Mouse (Mus musculus): ENCODE measurements around the gene Abca8a. TPM values are rescaled to one million over a fixed set of nuclear protein-coding genes. Genes with fewer than 3 reads are reported as not detected.

The Abca8a gene
- 0.04 and 0.32 TPM in 2 replicates for polyA plus RNA-seq (2014; fragmentation: Nextera tagmentation; extraction: Ambion mirVana)

DNA sequence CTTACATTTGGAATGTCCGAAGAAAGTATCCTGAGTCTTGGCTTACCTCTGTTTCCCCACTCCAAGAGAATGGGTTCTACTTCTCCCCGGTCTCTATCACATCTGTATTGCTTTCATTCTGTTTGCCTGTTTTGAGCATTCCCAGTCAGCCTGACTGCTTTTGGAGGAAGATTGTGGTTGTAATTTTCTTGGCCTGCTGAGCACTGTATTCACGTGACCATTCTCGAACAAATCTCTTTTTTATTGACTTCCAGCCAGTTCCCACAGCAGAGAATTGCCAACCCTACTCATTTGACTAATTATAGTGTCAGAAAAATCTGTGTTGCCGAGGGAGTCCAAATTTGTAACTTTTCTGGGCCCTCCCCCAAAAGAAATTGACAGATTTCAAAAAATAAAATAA lies at the start of gene Abca8a:
Gene Abca8a, minus strand, starts transcription at position 121 of the 400 bp plus-strand sequence.
- no peak within 1 kb of the TSS for H3K4me2 ChIP-seq (ENCODE audit: low read length)

GRCm38 (mm10) chr11:110145421-110145820 lies 49.6 kb upstream of the Abca8a start:
- Histone ChIP-seq H3K27me3 (ENCODE audit: control insufficient read depth, insufficient read depth, low read length) (no peaks in the 10 kb centered on the region), H3K4me1 (ENCODE audit: control insufficient read depth, insufficient read depth, low read length) (no peaks in the 10 kb centered on the region), H3K9me3 (ENCODE audit: control insufficient read depth, low read length) (no peaks in the 10 kb centered on the region), H3K36me3 (ENCODE audit: control insufficient read depth, insufficient read depth, low read length) (no peaks in the 10 kb centered on the region), H3K27ac (replicated peaks; ENCODE audit: low read depth, low read length) (no peak overlapping the region), H3K4me2 (ENCODE audit: low read length) (no peak overlapping the region), H3K9ac (replicated peaks; ENCODE audit: low read length) (no peak overlapping the region), H3K4me3 (replicated peaks; ENCODE audit: low read depth, low read length) (no peak overlapping the region)
- WGBS: 90% methylated on average over 11 of the region's 11 CpGs
- no peak for DNase-seq
- no peak for ATAC-seq (ENCODE audit: low FRiP score, low TSS enrichment)

More for the DNA sequence above, at the start of gene Abca8a:
- no peak within 1 kb of the TSS for H3K4me3 ChIP-seq (replicated peaks; ENCODE audit: low read depth, low read length)
- H3K4me1 ChIP-seq (ENCODE audit: control insufficient read depth, insufficient read depth, low read length): no peaks in the 10 kb centered on the region
- ATAC-seq (ENCODE audit: low FRiP score, low TSS enrichment) (no peak), DNase-seq (no peak)
- no peaks in the 10 kb centered on the region for H3K9me3 ChIP-seq (ENCODE audit: control insufficient read depth, low read length)
- no peaks in the 10 kb centered on the region for H3K27me3 ChIP-seq (ENCODE audit: control insufficient read depth, insufficient read depth, low read length)
- 86% methylated on average over 5 of the region's 5 CpGs for WGBS
- no peaks in the 10 kb centered on the region for H3K36me3 ChIP-seq (ENCODE audit: control insufficient read depth, insufficient read depth, low read length)
- no peak within 1 kb of the TSS for H3K27ac ChIP-seq (replicated peaks; ENCODE audit: low read depth, low read length)
- H3K9ac ChIP-seq (replicated peaks; ENCODE audit: low read length): no peak within 1 kb of the TSS

GRCm38 (mm10) chr11:110130760-110131159 lies 35.0 kb upstream of the Abca8a start:
- Histone ChIP-seq H3K9me3 (ENCODE audit: control insufficient read depth, low read length) (no peaks in the 10 kb centered on the region), H3K27me3 (ENCODE audit: control insufficient read depth, insufficient read depth, low read length) (no peaks in the 10 kb centered on the region), H3K4me1 (ENCODE audit: control insufficient read depth, insufficient read depth, low read length) (no peaks in the 10 kb centered on the region), H3K4me2 (ENCODE audit: low read length) (no peak overlapping the region), H3K36me3 (ENCODE audit: control insufficient read depth, insufficient read depth, low read length) (no peaks in the 10 kb centered on the region), H3K27ac (replicated peaks; ENCODE audit: low read depth, low read length) (no peak overlapping the region), H3K9ac (replicated peaks; ENCODE audit: low read length) (no peak overlapping the region), H3K4me3 (replicated peaks; ENCODE audit: low read depth, low read length) (no peak overlapping the region)
- DNase-seq: no peak
- WGBS: 92% methylated on average over 5 of the region's 5 CpGs
- ATAC-seq (ENCODE audit: low FRiP score, low TSS enrichment): no peak

GRCm38 (mm10) chr11:110111137-110111536 lies 15.4 kb upstream of the Abca8a start:
- DNase-seq: peak; percentile 51
- no peak for ATAC-seq (ENCODE audit: low FRiP score, low TSS enrichment)
- Histone ChIP-seq H3K36me3 (ENCODE audit: control insufficient read depth, insufficient read depth, low read length) (no peaks in the 10 kb centered on the region), H3K4me1 (ENCODE audit: control insufficient read depth, insufficient read depth, low read length) (no peaks in the 10 kb centered on the region), H3K4me2 (ENCODE audit: low read length) (no peak overlapping the region), H3K4me3 (replicated peaks; ENCODE audit: low read depth, low read length) (no peak overlapping the region), H3K9me3 (ENCODE audit: control insufficient read depth, low read length) (no peaks in the 10 kb centered on the region), H3K27me3 (ENCODE audit: control insufficient read depth, insufficient read depth, low read length) (no peaks in the 10 kb centered on the region), H3K27ac (replicated peaks; ENCODE audit: low read depth, low read length) (no peak overlapping the region), H3K9ac (replicated peaks; ENCODE audit: low read length) (no peak overlapping the region)
- WGBS: 55% methylated on average over 4 of the region's 4 CpGs

- H3K4me1 ChIP-seq (ENCODE audit: control insufficient read depth, insufficient read depth, low read length): no peaks in the 10 kb centered on the region
- no peak overlapping the region for H3K9ac ChIP-seq (replicated peaks; ENCODE audit: low read length)
- ATAC-seq (ENCODE audit: low FRiP score, low TSS enrichment) (no peak), DNase-seq (no peak)
- WGBS: 88% methylated on average over 7 of the region's 7 CpGs
- H3K27ac ChIP-seq (replicated peaks; ENCODE audit: low read depth, low read length): no peak overlapping the region
- no peaks in the 10 kb centered on the region for H3K9me3 ChIP-seq (ENCODE audit: control insufficient read depth, low read length)
- H3K27me3 ChIP-seq (ENCODE audit: control insufficient read depth, insufficient read depth, low read length): no peaks in the 10 kb centered on the region
- H3K36me3 ChIP-seq (ENCODE audit: control insufficient read depth, insufficient read depth, low read length): no peaks in the 10 kb centered on the region
- H3K4me2 ChIP-seq (ENCODE audit: low read length): no peak overlapping the region
- no peak overlapping the region for H3K4me3 ChIP-seq (replicated peaks; ENCODE audit: low read depth, low read length)
These were observed 5.7 kb upstream of the Abca8a start for GRCm38 (mm10) chr11:110101437-110101836.

GRCm38 (mm10) chr11:110098901-110099300 lies 3.1 kb upstream of the Abca8a start:
- Histone ChIP-seq H3K36me3 (ENCODE audit: control insufficient read depth, insufficient read depth, low read length) (no peaks in the 10 kb centered on the region), H3K4me3 (replicated peaks; ENCODE audit: low read depth, low read length) (no peak overlapping the region), H3K27me3 (ENCODE audit: control insufficient read depth, insufficient read depth, low read length) (no peaks in the 10 kb centered on the region), H3K27ac (replicated peaks; ENCODE audit: low read depth, low read length) (no peak overlapping the region), H3K4me2 (ENCODE audit: low read length) (no peak overlapping the region), H3K9me3 (ENCODE audit: control insufficient read depth, low read length) (no peaks in the 10 kb centered on the region), H3K9ac (replicated peaks; ENCODE audit: low read length) (no peak overlapping the region), H3K4me1 (ENCODE audit: control insufficient read depth, insufficient read depth, low read length) (no peaks in the 10 kb centered on the region)
- 82% methylated on average over 4 of the region's 4 CpGs for WGBS
- no peak for ATAC-seq (ENCODE audit: low FRiP score, low TSS enrichment)
- DNase-seq: no peak

- Histone ChIP-seq H3K4me2 (ENCODE audit: low read length) (no peak overlapping the region), H3K36me3 (ENCODE audit: control insufficient read depth, insufficient read depth, low read length) (no peaks in the 10 kb centered on the region), H3K27me3 (ENCODE audit: control insufficient read depth, insufficient read depth, low read length) (no peaks in the 10 kb centered on the region), H3K9me3 (ENCODE audit: control insufficient read depth, low read length) (no peaks in the 10 kb centered on the region), H3K4me1 (ENCODE audit: control insufficient read depth, insufficient read depth, low read length) (no peaks in the 10 kb centered on the region), H3K4me3 (replicated peaks; ENCODE audit: low read depth, low read length) (no peak overlapping the region), H3K27ac (replicated peaks; ENCODE audit: low read depth, low read length) (no peak overlapping the region), H3K9ac (replicated peaks; ENCODE audit: low read length) (no peak overlapping the region)
- WGBS: 78% methylated on average over 6 of the region's 6 CpGs
- ATAC-seq (ENCODE audit: low FRiP score, low TSS enrichment) (no peak), DNase-seq (no peak)
These were observed 1.7 kb upstream of the Abca8a start for GRCm38 (mm10) chr11:110097465-110097864.

DNA sequence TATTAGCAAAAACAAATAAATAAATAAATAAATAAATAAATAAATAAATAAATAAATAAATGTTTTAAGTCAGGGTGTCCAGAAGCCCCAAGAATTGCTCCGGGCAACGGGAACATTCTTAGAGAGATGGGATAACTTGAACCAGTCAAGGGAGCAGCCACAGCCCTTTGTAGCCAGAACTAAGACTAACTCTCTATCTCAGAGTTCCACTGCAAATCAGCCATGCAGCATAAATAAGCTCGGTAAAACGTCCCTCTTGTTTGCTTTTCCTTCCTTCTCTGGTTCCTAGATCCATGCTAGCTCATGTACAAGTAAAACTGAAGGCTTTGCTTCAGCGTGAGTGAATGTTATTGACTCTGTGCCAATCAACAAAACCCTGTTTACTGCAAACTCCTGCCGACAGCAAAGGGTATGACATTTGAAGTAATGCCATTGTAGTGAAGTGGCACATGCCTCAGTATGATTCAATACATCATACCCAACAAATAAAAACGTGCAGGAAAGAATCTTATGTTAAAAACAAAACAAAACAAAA lies 865 bp downstream of the Abca8a start:
- Histone ChIP-seq H3K27me3 (ENCODE audit: control insufficient read depth, insufficient read depth, low read length) (no peaks in the 10 kb centered on the region), H3K4me3 (replicated peaks; ENCODE audit: low read depth, low read length) (no peak overlapping the region), H3K36me3 (ENCODE audit: control insufficient read depth, insufficient read depth, low read length) (no peaks in the 10 kb centered on the region), H3K27ac (replicated peaks; ENCODE audit: low read depth, low read length) (no peak overlapping the region), H3K4me1 (ENCODE audit: control insufficient read depth, insufficient read depth, low read length) (no peaks in the 10 kb centered on the region), H3K4me2 (ENCODE audit: low read length) (no peak overlapping the region), H3K9ac (replicated peaks; ENCODE audit: low read length) (no peak overlapping the region), H3K9me3 (ENCODE audit: control insufficient read depth, low read length) (no peaks in the 10 kb centered on the region)
- 77% methylated on average over 7 of the region's 7 CpGs for WGBS
- ATAC-seq (ENCODE audit: low FRiP score, low TSS enrichment): no peak
- DNase-seq: peak; percentile 3

- DNase-seq (no peak), ATAC-seq (ENCODE audit: low FRiP score, low TSS enrichment) (no peak)
- H3K36me3 ChIP-seq (ENCODE audit: control insufficient read depth, insufficient read depth, low read length): no peaks in the 10 kb centered on the region
- no peaks in the 10 kb centered on the region for H3K4me1 ChIP-seq (ENCODE audit: control insufficient read depth, insufficient read depth, low read length)
- no peak overlapping the region for H3K4me3 ChIP-seq (replicated peaks; ENCODE audit: low read depth, low read length)
- no peak overlapping the region for H3K9ac ChIP-seq (replicated peaks; ENCODE audit: low read length)
- no peak overlapping the region for H3K27ac ChIP-seq (replicated peaks; ENCODE audit: low read depth, low read length)
- H3K27me3 ChIP-seq (ENCODE audit: control insufficient read depth, insufficient read depth, low read length): no peaks in the 10 kb centered on the region
- H3K9me3 ChIP-seq (ENCODE audit: control insufficient read depth, low read length): no peaks in the 10 kb centered on the region
- 79% methylated on average over 3 of the region's 3 CpGs for WGBS
- H3K4me2 ChIP-seq (ENCODE audit: low read length): no peak overlapping the region
These were observed 1.5 kb downstream of the Abca8a start for GRCm38 (mm10) chr11:110094236-110094635.

All from midbrain, embryonic 14.5 days (tissue).